Mouse (Mus musculus) embryonic fibroblast, embryonic 13.5 days (primary cell): ENCODE data around the gene Gorasp1. TPM values are rescaled to one million over a fixed set of nuclear protein-coding genes. Genes with fewer than 3 reads are reported as not detected.

Experiments used
- H3K27ac ChIP-seq: 2 replicates; pipeline ENCODE4 v1.5.1; 2012; ENCODE audit warnings: low read length, control low read depth, inconsistent platforms; ENCODE audit not compliant: insufficient read depth
- H3K4me1 ChIP-seq: 2 replicates; pipeline ENCODE4 v1.6.1; 2011; ENCODE audit warnings: low read length; ENCODE audit not compliant: control insufficient read depth, insufficient read depth
- H3K4me3 ChIP-seq: 2 replicates; pipeline ENCODE4 v1.5.1; 2011; ENCODE audit warnings: mild to moderate bottlenecking, control low read depth, low read length; ENCODE audit not compliant: insufficient read depth
- CTCF ChIP-seq: IDR thresholded peaks from 2 replicates; pipeline ENCODE4 v1.5.1; 2011; ENCODE audit warnings: mild to moderate bottlenecking, control low read depth, low read length, moderate library complexity, borderline replicate concordance; ENCODE audit not compliant: insufficient read depth
- POLR2A ChIP-seq: IDR thresholded peaks from 2 replicates; pipeline ENCODE4 v1.6.1; 2011; ENCODE audit warnings: low read depth, mild to moderate bottlenecking, control low read depth, low read length, moderate library complexity
- polyA plus RNA-seq: library from polyadenylated mRNA; stranded (reverse); fragments of >200 nt; gene quantifications from 2 replicates; pipeline ENCODE4 v1.2.4, GENCODE M21; 2011; ENCODE audit warnings: low read depth; ENCODE audit not compliant: missing spikeins, insufficient read length

The Gorasp1 gene
- polyA plus RNA-seq, 1 experiment = 10.5 TPM

- H3K4me3 ChIP-seq = no peak overlapping the region
- H3K27ac ChIP-seq = no peak overlapping the region
- no peaks in the 10 kb centered on the region for H3K4me1 ChIP-seq
- no peak for TF ChIP-seq POLR2A
- no peak for TF ChIP-seq CTCF
These were observed 48.5 kb downstream of the Gorasp1 start for GRCm38 (mm10) chr9:119888843-119889246.

- H3K4me1 ChIP-seq = no peaks in the 10 kb centered on the region
- TF ChIP-seq POLR2A = no peak
- TF ChIP-seq CTCF = no peak
- no peak overlapping the region for H3K27ac ChIP-seq
- no peak overlapping the region for H3K4me3 ChIP-seq
These were observed 50.0 kb downstream of the Gorasp1 start for GRCm38 (mm10) chr9:119887144-119887901.

Other genes with a start within 250 kb of the Gorasp1 start
- not detected in 2 replicates for gene Scn10a, start 218.2 kb downstream of the Gorasp1 start, polyA plus RNA-seq
- not detected in 2 replicates for gene Scn11a, start 112.1 kb downstream of the Gorasp1 start, polyA plus RNA-seq
- 66.1 and 67.7 TPM in 2 replicates for gene Wdr48, start 42.7 kb downstream of the Gorasp1 start, polyA plus RNA-seq
- not detected in 2 replicates for gene Ttc21a, start within 50 bp of the Gorasp1 start, polyA plus RNA-seq
- 17.7 and 20.1 TPM in 2 replicates for gene Csrnp1, start 47.1 kb upstream of the Gorasp1 start, polyA plus RNA-seq
- gene Xirp1, start 86.0 kb upstream of the Gorasp1 start, polyA plus RNA-seq = not detected in 2 replicates
- 0.13 and 2.9 TPM in 2 replicates for gene Cx3cr1, start 132.3 kb upstream of the Gorasp1 start, polyA plus RNA-seq
- gene Ccr8, start 154.5 kb upstream of the Gorasp1 start, polyA plus RNA-seq = not detected in 2 replicates
- 16.5 and 17.1 TPM in 2 replicates for gene Slc25a38, start 172.8 kb upstream of the Gorasp1 start, polyA plus RNA-seq
- 2,453 and 2,643 TPM in 2 replicates for gene Rpsa, start 190.1 kb upstream of the Gorasp1 start, polyA plus RNA-seq
- gene Mobp, start 212.1 kb upstream of the Gorasp1 start, polyA plus RNA-seq = not detected in 2 replicates